Mouse (Mus musculus): ENCODE results near the gene Kcnk7.
"Not testable (repeated sequence)": the region's sequence is repeated elsewhere in the genome, so short reads cannot be mapped to it uniquely, and the experiment has no call there.

Gene Kcnk7

GRCm38 (mm10) chr19:5704163-5704800 is at the start of gene Kcnk7:
Gene Kcnk7, plus strand, starts transcription at chr19:5704367.
- peak; percentile 84 for DNase-seq (ENCODE audit: low read depth, low spot score)

GRCm38 (mm10) chr19:5654720-5655298 is 49.4 kb upstream of the Kcnk7 start:
- no peak for DNase-seq (ENCODE audit: low read depth, low spot score)

GRCm38 (mm10) chr19:5660942-5661751 is 43.0 kb upstream of the Kcnk7 start:
- peak; percentile 49 for DNase-seq (ENCODE audit: low read depth, low spot score)

GRCm38 (mm10) chr19:5662310-5662709 is 41.9 kb upstream of the Kcnk7 start:
- peak; percentile 67 for DNase-seq (ENCODE audit: low read depth, low spot score)

- peak; percentile 93 for DNase-seq (ENCODE audit: low read depth, low spot score)
These were observed 40.9 kb upstream of the Kcnk7 start, which contains the start of gene Sipa1 for GRCm38 (mm10) chr19:5662981-5663913. Gene Sipa1, minus strand, starts transcription at chr19:5663707.

GRCm38 (mm10) chr19:5664669-5665257 is 39.4 kb upstream of the Kcnk7 start:
- no peak for DNase-seq (ENCODE audit: low read depth, low spot score)

GRCm38 (mm10) chr19:5665465-5665864 is 38.7 kb upstream of the Kcnk7 start:
- DNase-seq (ENCODE audit: low read depth, low spot score): no peak

- no peak for DNase-seq (ENCODE audit: low read depth, low spot score)
These were observed 37.8 kb upstream of the Kcnk7 start for GRCm38 (mm10) chr19:5666386-5666785.

GRCm38 (mm10) chr19:5668372-5668771 is 35.8 kb upstream of the Kcnk7 start:
- DNase-seq (ENCODE audit: low read depth, low spot score): no peak

- DNase-seq (ENCODE audit: low read depth, low spot score): no peak
These were observed 23.7 kb upstream of the Kcnk7 start for GRCm38 (mm10) chr19:5680432-5680831.

GRCm38 (mm10) chr19:5684236-5684635 is 19.9 kb upstream of the Kcnk7 start:
- DNase-seq (ENCODE audit: low read depth, low spot score): no peak

GRCm38 (mm10) chr19:5684985-5685384 is 19.2 kb upstream of the Kcnk7 start:
- no peak for DNase-seq (ENCODE audit: low read depth, low spot score)

- no peak for DNase-seq (ENCODE audit: low read depth, low spot score)
These were observed 18.7 kb upstream of the Kcnk7 start for GRCm38 (mm10) chr19:5685431-5685830.

- no peak for DNase-seq (ENCODE audit: low read depth, low spot score)
These were observed 18.3 kb upstream of the Kcnk7 start for GRCm38 (mm10) chr19:5685861-5686260.

- no peak for DNase-seq (ENCODE audit: low read depth, low spot score)
These were observed 17.7 kb upstream of the Kcnk7 start for GRCm38 (mm10) chr19:5686437-5686836.

GRCm38 (mm10) chr19:5686954-5687353 is 17.2 kb upstream of the Kcnk7 start:
- not testable (repeated sequence) for DNase-seq (ENCODE audit: low read depth, low spot score)

- no peak for DNase-seq (ENCODE audit: low read depth, low spot score)
These were observed 16.4 kb upstream of the Kcnk7 start for GRCm38 (mm10) chr19:5687738-5688137.

- peak; percentile 98 for DNase-seq (ENCODE audit: low read depth, low spot score)
These were observed 15.7 kb upstream of the Kcnk7 start, which contains the start of the genes Map3k11 and Pcnx3 for GRCm38 (mm10) chr19:5688200-5689087. Gene Map3k11, plus strand, starts transcription at chr19:5688742. Gene Pcnx3, minus strand, starts transcription at chr19:5688908.

- no peak for DNase-seq (ENCODE audit: low read depth, low spot score)
These were observed 15.1 kb upstream of the Kcnk7 start for GRCm38 (mm10) chr19:5689088-5689428.

Data from CD4-positive, CD25-positive, alpha-beta regulatory T cell, adult 2 months (primary cell).